Mouse (Mus musculus): ENCODE data around the gene Hdc. TPM values are rescaled to one million over a fixed set of nuclear protein-coding genes. Genes with fewer than 3 reads are reported as not detected.
"Not testable (repeated sequence)": the region's sequence is repeated elsewhere in the genome, so short reads cannot be mapped to it uniquely, and the experiment has no call there.

Gene Hdc
- total and polyA plus RNA-seq, 2 experiments, result 1.7 to 1.8 TPM

DNA sequence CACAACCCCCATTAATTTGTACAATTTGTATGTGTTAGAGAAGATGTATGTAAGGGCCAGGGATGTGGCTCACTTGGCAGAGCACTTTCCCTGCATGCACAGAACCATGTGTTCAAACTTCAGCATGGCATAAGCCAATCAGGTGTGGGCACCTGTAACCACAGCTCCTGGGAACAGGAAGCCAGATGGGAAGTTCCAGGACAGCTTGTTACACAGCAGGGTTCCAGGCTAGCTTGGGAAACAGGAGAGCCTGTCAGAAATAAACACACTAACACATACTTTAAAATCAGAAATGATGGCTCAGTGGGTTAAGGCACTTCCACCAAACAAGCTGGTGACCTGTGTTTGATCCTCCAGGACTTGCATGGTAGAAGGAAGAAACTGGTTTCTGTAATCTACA lies 4.0 kb upstream of the Hdc start:
- Histone ChIP-seq H3K9ac (ENCODE audit: low read depth, low read length) (no peak overlapping the region), H3K27ac (replicated peaks; ENCODE audit: insufficient read depth, low read depth, low read length) (no peak overlapping the region), H3K79me2 (ENCODE audit: control insufficient read depth, insufficient read depth, low read length) (no peaks in the 10 kb centered on the region), H3K4me3 (ENCODE audit: insufficient read depth, low read depth, low read length) (no peak overlapping the region), H3K36me3 (ENCODE audit: control insufficient read depth, insufficient read depth, low read length) (no peaks in the 10 kb centered on the region), H3K27me3 (ENCODE audit: control insufficient read depth, insufficient read depth, low read length) (no peaks in the 10 kb centered on the region), H3K4me1 (ENCODE audit: control insufficient read depth, insufficient read depth, low read length) (no peaks in the 10 kb centered on the region)
- no peak for TF ChIP-seq CTCF (IDR thresholded peaks at IDR 0.05; ENCODE audit: low read depth, low read length)
- TF ChIP-seq POLR2A (IDR thresholded peaks at IDR 0.05; ENCODE audit: extremely low read depth, insufficient read depth, low read length), result no peak
- DNase-seq (ENCODE audit: extremely low read depth, low read depth, low spot score), result no peak

DNA sequence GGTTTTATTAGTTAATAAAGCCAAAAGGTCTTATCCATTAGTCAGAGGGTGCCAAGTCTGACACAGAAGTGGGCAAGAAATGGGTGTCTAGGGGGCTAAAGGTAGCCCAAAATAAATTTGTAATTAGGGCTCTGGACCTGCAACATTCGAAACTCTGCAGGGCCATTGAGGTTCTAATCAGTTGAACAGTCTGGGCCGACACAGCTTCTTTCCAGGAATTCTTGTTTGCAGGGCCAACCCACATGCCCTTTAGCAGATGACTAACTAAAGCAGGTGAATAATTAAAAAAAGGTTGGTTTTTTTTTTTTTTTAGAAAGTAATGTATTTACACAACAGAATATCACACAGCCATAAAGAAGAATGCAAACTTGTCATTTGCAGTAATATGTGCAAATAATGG lies 3.4 kb upstream of the Hdc start:
- TF ChIP-seq POLR2A (IDR thresholded peaks at IDR 0.05; ENCODE audit: extremely low read depth, insufficient read depth, low read length), result no peak
- TF ChIP-seq CTCF (IDR thresholded peaks at IDR 0.05; ENCODE audit: low read depth, low read length), result no peak
- 24% methylated on average over 2 of the region's 2 CpGs for WGBS

DNA sequence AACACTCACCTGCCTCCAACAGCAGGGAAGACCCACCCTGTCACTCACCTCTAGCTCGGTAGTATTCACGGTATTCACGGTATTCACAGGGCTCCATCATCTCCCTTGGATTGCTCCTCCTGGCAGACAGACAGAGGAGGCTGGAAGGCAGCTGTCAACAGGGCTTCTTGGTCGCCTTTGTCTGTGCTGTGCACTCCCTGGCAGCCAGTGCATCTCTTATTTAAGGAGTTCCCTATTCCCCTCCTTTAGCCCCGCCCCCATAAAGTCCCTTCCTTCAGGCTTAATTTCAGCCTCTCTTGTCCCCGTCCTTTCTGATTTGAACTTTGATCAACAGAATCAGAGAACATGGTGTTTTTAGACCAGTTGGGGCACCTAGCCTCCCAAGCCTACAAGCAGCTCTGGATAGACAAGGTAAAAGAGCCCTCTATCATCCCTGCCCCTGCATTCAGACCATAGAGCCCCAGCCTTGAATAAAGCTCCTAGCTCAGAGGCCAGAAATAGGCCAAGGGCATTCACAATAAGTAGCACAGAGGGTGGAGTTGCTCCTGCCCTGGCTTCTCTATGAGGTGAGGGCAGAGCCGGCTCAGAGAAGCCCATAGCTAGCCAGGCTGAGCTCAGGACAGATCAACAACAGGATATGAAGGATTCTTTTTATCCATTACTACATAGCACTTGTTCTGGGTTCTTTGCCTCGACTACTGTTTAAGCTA lies 474 bp downstream of the Hdc start:
- no peaks in the 10 kb centered on the region for H3K4me1 ChIP-seq (ENCODE audit: control insufficient read depth, insufficient read depth, low read length)
- no peaks in the 10 kb centered on the region for H3K36me3 ChIP-seq (ENCODE audit: control insufficient read depth, insufficient read depth, low read length)
- peak overlapping the region; percentile 70 for H3K27ac ChIP-seq (replicated peaks; ENCODE audit: insufficient read depth, low read depth, low read length)

More for the DNA sequence above, 3.4 kb upstream of the Hdc start:
- Histone ChIP-seq H3K79me2 (ENCODE audit: control insufficient read depth, insufficient read depth, low read length) (no peaks in the 10 kb centered on the region), H3K4me3 (ENCODE audit: insufficient read depth, low read depth, low read length) (no peak overlapping the region), H3K9ac (ENCODE audit: low read depth, low read length) (no peak overlapping the region), H3K27me3 (ENCODE audit: control insufficient read depth, insufficient read depth, low read length) (no peaks in the 10 kb centered on the region), H3K27ac (replicated peaks; ENCODE audit: insufficient read depth, low read depth, low read length) (no peak overlapping the region), H3K4me1 (ENCODE audit: control insufficient read depth, insufficient read depth, low read length) (no peaks in the 10 kb centered on the region), H3K36me3 (ENCODE audit: control insufficient read depth, insufficient read depth, low read length) (no peaks in the 10 kb centered on the region)
- no peak for DNase-seq (ENCODE audit: extremely low read depth, low read depth, low spot score)

GRCm38 (mm10) chr2:126615355-126615754 lies 3.7 kb downstream of the Hdc start:
- no peak for TF ChIP-seq POLR2A (IDR thresholded peaks at IDR 0.05; ENCODE audit: extremely low read depth, insufficient read depth, low read length)
- no peak for TF ChIP-seq CTCF (IDR thresholded peaks at IDR 0.05; ENCODE audit: low read depth, low read length)
- Histone ChIP-seq H3K9ac (ENCODE audit: low read depth, low read length) (no peak overlapping the region), H3K27ac (replicated peaks; ENCODE audit: insufficient read depth, low read depth, low read length) (no peak overlapping the region), H3K79me2 (ENCODE audit: control insufficient read depth, insufficient read depth, low read length) (no peaks in the 10 kb centered on the region), H3K4me1 (ENCODE audit: control insufficient read depth, insufficient read depth, low read length) (no peaks in the 10 kb centered on the region), H3K4me3 (ENCODE audit: insufficient read depth, low read depth, low read length) (no peak overlapping the region), H3K36me3 (ENCODE audit: control insufficient read depth, insufficient read depth, low read length) (no peaks in the 10 kb centered on the region), H3K27me3 (ENCODE audit: control insufficient read depth, insufficient read depth, low read length) (no peaks in the 10 kb centered on the region)
- 93% methylated on average over 3 of the region's 3 CpGs for WGBS
- no peak for DNase-seq (ENCODE audit: extremely low read depth, low read depth, low spot score)

More for the DNA sequence above, 474 bp downstream of the Hdc start:
- Histone ChIP-seq H3K4me3 (ENCODE audit: insufficient read depth, low read depth, low read length) (peak overlapping the region; percentile 6), H3K9ac (ENCODE audit: low read depth, low read length) (peak overlapping the region; percentile 16), H3K27me3 (ENCODE audit: control insufficient read depth, insufficient read depth, low read length) (no peaks in the 10 kb centered on the region), H3K79me2 (ENCODE audit: control insufficient read depth, insufficient read depth, low read length) (no peaks in the 10 kb centered on the region)
- no peak for DNase-seq (ENCODE audit: extremely low read depth, low read depth, low spot score)
- WGBS, result 40% methylated on average over 8 of the region's 8 CpGs
- TF ChIP-seq POLR2A (IDR thresholded peaks at IDR 0.05; ENCODE audit: extremely low read depth, insufficient read depth, low read length) (no peak), CTCF (IDR thresholded peaks at IDR 0.05; ENCODE audit: low read depth, low read length) (no peak)

DNA sequence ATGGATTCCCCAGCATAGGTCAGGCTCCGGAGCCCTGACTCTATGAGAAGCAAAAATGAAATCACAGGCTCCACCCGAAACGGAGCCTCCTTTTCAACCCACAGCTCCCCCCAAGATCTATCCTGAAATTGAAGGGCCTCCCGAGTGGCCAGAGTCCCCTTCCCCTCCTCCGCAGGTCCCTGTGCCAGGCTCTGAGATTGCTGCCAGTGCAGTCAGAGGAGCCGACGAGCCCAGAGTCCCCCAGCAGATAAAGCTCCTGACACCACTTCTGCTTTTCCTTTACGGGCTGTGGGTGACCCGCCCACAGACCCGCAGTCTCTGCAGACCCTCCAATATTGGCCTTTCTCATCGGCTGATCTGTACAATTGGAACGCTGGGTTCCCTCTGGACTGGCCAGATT lies 9.5 kb downstream of the Hdc start:
- not testable (repeated sequence) for H3K36me3 ChIP-seq (ENCODE audit: control insufficient read depth, insufficient read depth, low read length); DNase-seq (ENCODE audit: extremely low read depth, low read depth, low spot score); H3K79me2 ChIP-seq (ENCODE audit: control insufficient read depth, insufficient read depth, low read length); H3K27me3 ChIP-seq (ENCODE audit: control insufficient read depth, insufficient read depth, low read length); H3K4me1 ChIP-seq (ENCODE audit: control insufficient read depth, insufficient read depth, low read length); H3K9ac ChIP-seq (ENCODE audit: low read depth, low read length); H3K4me3 ChIP-seq (ENCODE audit: insufficient read depth, low read depth, low read length); H3K27ac ChIP-seq (replicated peaks; ENCODE audit: insufficient read depth, low read depth, low read length)
- 80% methylated on average over 12 of the region's 12 CpGs for WGBS

GRCm38 (mm10) chr2:126607553-126608203 lies 11.4 kb downstream of the Hdc start:
- no peak overlapping the region; the same call in 1 of the 2 replicates for H3K4me3 ChIP-seq (ENCODE audit: insufficient read depth, low read depth, low read length)
- TF ChIP-seq CTCF (IDR thresholded peaks at IDR 0.05; ENCODE audit: low read depth, low read length) (no peak), POLR2A (IDR thresholded peaks at IDR 0.05; ENCODE audit: extremely low read depth, insufficient read depth, low read length) (no peak)
- H3K4me1 ChIP-seq (ENCODE audit: control insufficient read depth, insufficient read depth, low read length), result peaks cover 6% of the 10 kb centered on the region
- H3K79me2 ChIP-seq (ENCODE audit: control insufficient read depth, insufficient read depth, low read length), result no peaks in the 10 kb centered on the region
- DNase-seq (ENCODE audit: extremely low read depth, low read depth, low spot score), result peak; percentile 12
- peak overlapping the region; percentile 58 for H3K9ac ChIP-seq (ENCODE audit: low read depth, low read length)
- H3K27me3 ChIP-seq (ENCODE audit: control insufficient read depth, insufficient read depth, low read length), result no peaks in the 10 kb centered on the region
- 66% methylated on average over 10 of the region's 10 CpGs for WGBS
- H3K27ac ChIP-seq (replicated peaks; ENCODE audit: insufficient read depth, low read depth, low read length), result peak overlapping the region; percentile 71
- no peaks in the 10 kb centered on the region for H3K36me3 ChIP-seq (ENCODE audit: control insufficient read depth, insufficient read depth, low read length)
